Mouse (Mus musculus) MEL (cell line): ENCODE results near the gene Arhgap33. TPM values are rescaled to one million over a fixed set of nuclear protein-coding genes. Genes with fewer than 3 reads are reported as not detected.

Experiments
- DNase-seq: peaks from one replicate; pipeline ENCODE4 v3.0.0; 2011; ENCODE audit warnings: low read depth, low spot score
- H3K27ac ChIP-seq: 2 replicates; pipeline ENCODE4 v1.5.1; 2012; ENCODE audit warnings: low read depth, mild to moderate bottlenecking, control low read depth, low read length, moderate library complexity; ENCODE audit not compliant: control insufficient read depth
- H3K27me3 ChIP-seq, 2 experiments: fragments of 150-350 bp in 1 of 2; sonication (generic) in 1 of 2; 2 replicates each; pipeline ENCODE4 v1.6.1; 2012; ENCODE audit warnings: low read length in 2 of 2, mild to moderate bottlenecking in 2 of 2, improper control_type of control experiment in 1 of 2, moderate library complexity in 1 of 2; ENCODE audit not compliant: insufficient read depth in 2 of 2, control insufficient read depth in 1 of 2
- H3K36me3 ChIP-seq, 2 experiments: 2 replicates each; pipeline ENCODE4 v1.6.1; 2012 to 2014; ENCODE audit warnings: low read length in 2 of 2, improper control_type of control experiment in 1 of 2, inconsistent platforms in 1 of 2, mild to moderate bottlenecking in 1 of 2; ENCODE audit not compliant: insufficient read depth in 2 of 2, control insufficient read depth in 1 of 2
- H3K4me1 ChIP-seq, 2 experiments: fragments of 150-350 bp in 1 of 2; sonication (generic) in 1 of 2; 2 replicates each; pipeline ENCODE4 v1.6.1; 2012; ENCODE audit warnings: low read length in 2 of 2, improper control_type of control experiment in 1 of 2, mild to moderate bottlenecking in 1 of 2; ENCODE audit not compliant: insufficient read depth in 2 of 2, control insufficient read depth in 1 of 2
- H3K4me3 ChIP-seq, 2 experiments: fragments of 150-350 bp in 1 of 2; sonication (generic) in 1 of 2; 2 replicates each; pipeline ENCODE4 v1.5.1; 2012; ENCODE audit warnings: low read depth in 2 of 2, low read length in 2 of 2, mild to moderate bottlenecking in 2 of 2, moderate library complexity in 2 of 2, control low read depth in 1 of 2, improper control_type of control experiment in 1 of 2; ENCODE audit not compliant: control insufficient read depth in 1 of 2, insufficient read depth in 1 of 2
- H3K79me2 ChIP-seq: 2 replicates; pipeline ENCODE4 v1.6.1; 2012; ENCODE audit warnings: mild to moderate bottlenecking, low read length, moderate library complexity; ENCODE audit not compliant: control insufficient read depth, poor library complexity, insufficient read depth
- H3K9ac ChIP-seq: 2 replicates; pipeline ENCODE4 v1.6.1; 2012; ENCODE audit warnings: low read depth, mild to moderate bottlenecking, control low read depth, low read length, moderate library complexity; ENCODE audit not compliant: control insufficient read depth, poor library complexity, severe bottlenecking
- H3K9me3 ChIP-seq: fragments of 150-350 bp; sonication (generic); replicated peaks from 2 replicates; pipeline ENCODE4 v1.6.1; 2012; ENCODE audit warnings: mild to moderate bottlenecking, low read length, improper control_type of control experiment, moderate library complexity; ENCODE audit not compliant: insufficient read depth
- BHLHE40 ChIP-seq: IDR thresholded peaks from 2 replicates; pipeline ENCODE4 v1.6.1; 2012; ENCODE audit warnings: low read depth, mild to moderate bottlenecking, inconsistent platforms, low read length, improper control_type of control experiment, borderline replicate concordance
- CTCF ChIP-seq, 3 experiments: IDR thresholded peaks in 2 of 3; conservative IDR thresholded peaks in 1 of 3; 2 replicates each; pipeline ENCODE4 v1.5.1; 2011 to 2012; ENCODE audit warnings: low read length in 3 of 3, low read depth in 2 of 3, mild to moderate bottlenecking in 2 of 3, improper control_type of control experiment in 1 of 3, inconsistent platforms in 1 of 3, mixed read lengths in 1 of 3, moderate library complexity in 1 of 3; ENCODE audit not compliant: control insufficient read depth in 1 of 3, insufficient read depth in 1 of 3, poor library complexity in 1 of 3, severe bottlenecking in 1 of 3
- EP300 ChIP-seq, 2 experiments: IDR thresholded peaks; 2 replicates each; pipeline ENCODE4 v1.6.1; 2011; ENCODE audit warnings: improper control_type of control experiment in 2 of 2, low read length in 2 of 2, low read depth in 1 of 2, mild to moderate bottlenecking in 1 of 2
- ETS1 ChIP-seq: IDR thresholded peaks from 2 replicates; pipeline ENCODE4 v1.6.1; 2012; ENCODE audit warnings: low read depth, mild to moderate bottlenecking, inconsistent platforms, low read length, improper control_type of control experiment, moderate library complexity
- GABPA ChIP-seq: IDR thresholded peaks from 2 replicates; pipeline ENCODE4 v1.6.1; 2012; ENCODE audit warnings: low read depth, mild to moderate bottlenecking, inconsistent platforms, low read length, improper control_type of control experiment, moderate library complexity
- GATA1 ChIP-seq: IDR thresholded peaks from 2 replicates; pipeline ENCODE4 v1.6.1; 2011; ENCODE audit warnings: low read depth, low read length, improper control_type of control experiment
- MAFK ChIP-seq: IDR thresholded peaks from 2 replicates; pipeline ENCODE4 v1.6.1; 2011; ENCODE audit warnings: low read depth, mild to moderate bottlenecking, low read length, improper control_type of control experiment, borderline replicate concordance
- MAX ChIP-seq: IDR thresholded peaks from 2 replicates; pipeline ENCODE4 v1.6.1; 2011; ENCODE audit warnings: low read length, improper control_type of control experiment
- MAZ ChIP-seq: IDR thresholded peaks from 2 replicates; pipeline ENCODE4 v1.6.1; 2012; ENCODE audit warnings: low read depth, mild to moderate bottlenecking, inconsistent platforms, low read length, improper control_type of control experiment
- MXI1 ChIP-seq: IDR thresholded peaks from 2 replicates; pipeline ENCODE4 v1.6.1; 2011; ENCODE audit warnings: mild to moderate bottlenecking, low read depth, low read length, improper control_type of control experiment
- MYB ChIP-seq: IDR thresholded peaks from 2 replicates; pipeline ENCODE4 v1.6.1; 2011; ENCODE audit warnings: mild to moderate bottlenecking, low read depth, low read length, improper control_type of control experiment
- MYC ChIP-seq: IDR thresholded peaks from 2 replicates; pipeline ENCODE4 v1.6.1; 2011; ENCODE audit warnings: low read depth, mild to moderate bottlenecking, low read length, improper control_type of control experiment, moderate library complexity
- NRF1 ChIP-seq: IDR thresholded peaks from 2 replicates; pipeline ENCODE4 v1.6.1; 2014; ENCODE audit warnings: low read depth, mild to moderate bottlenecking, inconsistent platforms, low read length, improper control_type of control experiment, moderate library complexity; ENCODE audit not compliant: poor library complexity, insufficient read depth, severe bottlenecking
- POLR2AphosphoS2 ChIP-seq: IDR thresholded peaks from 2 replicates; pipeline ENCODE4 v1.6.1; 2011; ENCODE audit warnings: low read length, improper control_type of control experiment
- POLR2AphosphoS5 ChIP-seq: IDR thresholded peaks from 2 replicates; pipeline ENCODE4 v1.6.1; 2012; ENCODE audit warnings: low read depth, borderline replicate concordance, mild to moderate bottlenecking, inconsistent platforms, low read length, moderate library complexity, mixed read lengths
- RAD21 ChIP-seq: IDR thresholded peaks from 2 replicates; pipeline ENCODE4 v1.6.1; 2011; ENCODE audit warnings: mild to moderate bottlenecking, low read depth, low read length, improper control_type of control experiment
- RCOR1 ChIP-seq: IDR thresholded peaks from 2 replicates; pipeline ENCODE4 v1.6.1; 2012; ENCODE audit warnings: low read depth, mild to moderate bottlenecking, inconsistent platforms, low read length, improper control_type of control experiment
- SIN3A ChIP-seq: IDR thresholded peaks from 2 replicates; pipeline ENCODE4 v1.6.1; 2012; ENCODE audit warnings: low read length, improper control_type of control experiment, inconsistent platforms
- TBP ChIP-seq: IDR thresholded peaks from 2 replicates; pipeline ENCODE4 v1.8.0; 2011; ENCODE audit warnings: low read depth, low read length, improper control_type of control experiment
- ZNF384 ChIP-seq: IDR thresholded peaks from 2 replicates; pipeline ENCODE4 v1.6.1; 2012; ENCODE audit warnings: low read depth, mild to moderate bottlenecking, inconsistent platforms, low read length, improper control_type of control experiment
- polyA plus RNA-seq, 2 experiments: library from polyadenylated mRNA; stranded (reverse) in 1 of 2; unstranded in 1 of 2; fragments of >175 nt in 1 of 2; fragments of >200 nt in 1 of 2; gene quantifications; 2 replicates each; pipeline versions ENCODE4 v1.2.1 to v1.2.4; 2012; ENCODE audit warnings: low replicate concordance in 2 of 2, low read depth in 1 of 2; ENCODE audit not compliant: insufficient read length in 2 of 2, insufficient read depth in 1 of 2, missing spikeins in 1 of 2
- total RNA-seq: library from RNA; depleted of rRNA; stranded (reverse); fragments of 300-350 nt; gene quantifications from 2 replicates; pipeline ENCODE4 v1.2.3, GENCODE M21; 2012

The Arhgap33 gene
- total and polyA plus RNA-seq, 3 experiments = 1.8 to 22.3 TPM; not detected in 1

DNA sequence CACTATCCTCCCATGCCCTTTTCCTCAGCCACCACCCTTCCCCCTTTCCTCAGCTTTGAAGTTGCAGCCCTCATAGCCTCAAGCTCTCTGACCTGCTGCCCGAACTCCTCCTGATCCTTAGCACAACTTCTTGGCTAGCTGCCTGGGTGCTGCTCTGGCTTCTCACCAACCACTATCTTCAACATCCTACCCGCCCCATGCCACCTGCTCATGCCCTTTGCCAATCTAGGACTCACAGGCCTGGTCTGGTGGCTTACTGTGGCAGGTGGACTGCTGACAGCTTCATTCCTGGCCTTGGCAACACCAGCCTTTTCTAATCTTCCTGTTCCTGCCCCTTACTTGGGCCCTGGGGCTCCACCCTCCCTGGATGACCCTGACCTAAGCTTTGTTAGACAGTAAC is 38.1 kb upstream of the Arhgap33 start (continued):
- TF ChIP-seq POLR2AphosphoS5 (no peak), MAFK (no peak), ZNF384 (no peak), MAZ (no peak), EP300 (IDR thresholded peaks at IDR 0.05; ENCODE audit: low read depth in 1 of 2, low read length in 2 of 2) (peak; percentile 24 to 71; a peak in 2 of 4 replicates), SIN3A (0 out of 2 replicates have a peak, but pooled peaks have one; percentile 14), POLR2AphosphoS2 (no peak)

DNA sequence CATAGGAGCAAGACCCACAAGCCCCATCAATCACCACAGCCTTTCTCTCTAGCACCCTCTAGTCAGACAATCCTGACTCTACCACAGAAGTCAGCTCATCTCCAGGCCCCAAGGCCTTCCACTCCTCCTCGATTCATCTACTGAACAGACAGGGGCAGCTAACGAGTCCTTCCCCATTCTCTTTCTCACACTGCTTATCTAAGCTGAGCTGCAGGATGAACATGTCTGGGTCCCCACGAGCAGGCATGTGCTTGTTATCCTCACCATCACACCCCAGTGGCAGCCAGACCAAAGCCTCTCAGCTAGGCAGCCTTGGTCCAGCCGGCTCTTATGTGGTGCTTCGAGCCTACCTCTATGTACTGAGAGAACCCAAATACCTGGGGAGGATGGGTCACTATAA is 37.5 kb upstream of the Arhgap33 start:
- no peak overlapping the region for H3K4me3 ChIP-seq
- peak overlapping the region; percentile 15; the same call in 1 of the 2 replicates for H3K27ac ChIP-seq
- H3K79me2 ChIP-seq = no peaks in the 10 kb centered on the region
- TF ChIP-seq BHLHE40 (no peak), GABPA (no peak), RAD21 (no peak), CTCF (IDR thresholded peaks at IDR 0.05 in 2 of 3, conservative IDR thresholded peaks at IDR 0.05 in 1 of 3; ENCODE audit: control insufficient read depth in 1 of 3, insufficient read depth in 1 of 3, low read depth in 2 of 3, low read length in 3 of 3, poor library complexity in 1 of 3, severe bottlenecking in 1 of 3) (peak in 1 of 3 experiments; percentile 5; a peak in 2 of 6 replicates), GATA1 (peak; percentile 8; the same call in 1 of the 2 replicates), MAX (peak; percentile 65), MXI1 (peak; percentile 49), RCOR1 (peak; percentile 39; the same call in 1 of the 2 replicates), TBP (peak; percentile 61), MYC (peak; percentile 62; the same call in 1 of the 2 replicates), EP300 (IDR thresholded peaks at IDR 0.05; ENCODE audit: low read depth in 1 of 2, low read length in 2 of 2) (peak in 1 of 2 experiments; percentile 6; a peak in 1 of 4 replicates)
- peaks cover 0 to 6% of the 10 kb centered on the region in 2 experiments; a peak in 1 of 4 replicates for H3K4me1 ChIP-seq
- H3K27me3 ChIP-seq = no peaks in the 10 kb centered on the region
- no peak overlapping the region for H3K9ac ChIP-seq
- DNase-seq = peak; percentile 63
- H3K36me3 ChIP-seq = peaks cover 0 to 15% of the 10 kb centered on the region in 2 experiments; a peak in 3 of 4 replicates
- no peaks in the 10 kb centered on the region for H3K9me3 ChIP-seq

DNA sequence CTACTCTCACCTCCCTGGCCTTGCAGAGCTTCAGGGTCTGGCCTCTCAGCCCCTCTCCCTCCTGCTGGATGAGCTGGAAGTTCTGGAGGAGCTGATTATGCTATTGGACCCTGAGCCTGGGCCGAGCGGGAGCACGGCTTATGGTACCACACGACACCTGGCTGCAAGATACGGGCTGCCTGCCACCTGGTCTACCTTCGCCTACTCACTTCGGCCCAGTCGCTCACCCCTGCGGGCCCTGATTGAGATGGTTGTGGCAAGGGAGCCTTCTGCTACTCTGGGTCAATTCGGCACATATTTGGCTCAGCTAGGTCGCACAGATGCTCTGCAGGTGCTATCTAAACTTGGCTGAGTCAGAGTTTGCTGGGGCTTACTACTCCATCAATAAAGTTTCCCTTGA is 32.7 kb upstream of the Arhgap33 start:
- TF ChIP-seq NRF1 = no peak
- no peak for TF ChIP-seq ETS1
- no peak for TF ChIP-seq MYB
- Histone ChIP-seq H3K9me3 (no peaks in the 10 kb centered on the region), H3K4me3 (no peak overlapping the region), H3K79me2 (peaks cover 3% of the 10 kb centered on the region), H3K27me3 (no peaks in the 10 kb centered on the region), H3K4me1 (peaks cover 3 to 8% of the 10 kb centered on the region in 2 experiments; a peak in 1 of 4 replicates), H3K27ac (no peak overlapping the region), H3K36me3 (peaks cover 0 to 4% of the 10 kb centered on the region in 2 experiments; a peak in 3 of 4 replicates), H3K9ac (no peak overlapping the region)
- DNase-seq = no peak
